Mouse (Mus musculus): Measurements from ENCODE around the gene Anapc1. TPM values are rescaled to one million over a fixed set of nuclear protein-coding genes. Genes with fewer than 3 reads are reported as not detected.

The Anapc1 gene
- 113 and 123 TPM in 2 replicates for total RNA-seq (2017)

DNA sequence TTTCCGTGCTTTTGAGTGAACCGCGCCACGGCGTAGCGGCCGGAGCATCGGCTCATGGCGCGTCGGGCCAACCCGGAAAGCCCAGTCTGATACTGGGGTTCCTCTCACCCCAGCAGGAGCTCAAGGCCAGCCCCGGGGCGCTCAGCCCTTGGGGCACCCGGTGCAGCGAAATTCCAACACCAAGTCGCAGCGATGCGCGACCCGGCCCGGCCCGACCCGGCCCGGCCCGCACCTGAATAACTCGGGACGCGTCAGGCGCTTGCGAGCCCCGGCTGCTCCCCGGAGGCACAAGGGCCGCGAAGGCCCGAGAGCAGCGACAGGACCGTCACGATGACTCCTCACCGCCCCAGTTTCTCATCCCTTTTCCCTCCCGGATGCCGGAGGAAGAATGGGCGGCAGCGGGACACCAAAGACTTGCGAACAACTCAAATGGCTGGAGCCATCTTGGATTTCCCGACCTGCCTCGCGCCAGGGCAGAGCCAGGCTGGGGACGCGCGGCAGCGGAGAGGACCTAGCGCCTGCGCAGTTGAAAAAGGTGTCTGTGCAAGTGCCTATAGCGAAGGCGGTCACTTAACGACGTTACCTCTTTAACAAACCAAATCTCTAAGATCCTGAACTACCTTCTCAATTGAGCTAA lies at the start of gene Anapc1:
Gene Anapc1, minus strand, starts transcription at position 471 of the 637 bp plus-strand sequence.
- ATAC-seq (replicated peaks in 1 of 2; ENCODE audit: insufficient read depth in 1 of 2, low FRiP score in 2 of 2, low TSS enrichment in 1 of 2, low read depth in 1 of 2, poor library complexity in 2 of 2, severe bottlenecking in 2 of 2): peak; percentile 94 to 98

DNA sequence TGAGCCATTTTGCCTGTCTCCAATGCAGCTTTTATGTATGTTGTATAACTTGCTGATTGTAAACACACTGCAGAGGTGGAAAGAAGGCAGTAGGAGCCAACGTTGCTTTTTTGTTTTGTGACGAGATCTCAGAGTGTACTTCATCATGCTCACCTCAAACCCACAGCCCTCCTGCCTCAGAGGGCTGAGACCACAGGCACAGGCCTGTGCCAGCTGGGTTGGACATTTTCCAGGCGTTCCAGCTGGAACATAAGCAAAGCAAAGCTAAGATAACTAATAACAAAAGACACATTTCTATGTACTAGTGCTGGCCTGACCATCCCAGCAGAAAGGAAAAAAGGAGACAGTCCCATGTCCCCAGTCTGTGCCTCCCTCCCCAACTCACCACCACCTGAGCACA lies 47.9 kb upstream of the Anapc1 start:
- no peak for ATAC-seq (replicated peaks in 1 of 2; ENCODE audit: insufficient read depth in 1 of 2, low FRiP score in 2 of 2, low TSS enrichment in 1 of 2, low read depth in 1 of 2, poor library complexity in 2 of 2, severe bottlenecking in 2 of 2)

DNA sequence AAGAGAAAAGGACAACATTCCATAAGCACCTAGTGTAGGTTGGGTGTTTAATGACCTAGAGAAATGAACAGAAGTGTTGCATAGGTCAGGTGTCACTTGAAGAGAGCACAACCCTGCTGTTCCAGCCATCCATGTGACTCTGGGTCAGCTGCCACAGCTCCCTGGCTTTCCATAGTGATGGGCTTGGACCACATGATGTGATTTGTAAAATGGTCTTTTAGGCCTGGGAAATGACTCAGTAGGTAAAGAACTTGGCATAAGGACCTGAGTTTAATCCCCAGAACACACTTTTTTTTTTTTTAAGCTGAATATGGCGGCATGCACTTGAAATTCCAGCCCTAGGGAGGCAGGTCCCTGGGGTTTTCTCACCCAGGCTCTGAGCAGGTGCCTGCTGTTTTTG lies 44.8 kb upstream of the Anapc1 start:
- ATAC-seq (replicated peaks in 1 of 2; ENCODE audit: insufficient read depth in 1 of 2, low FRiP score in 2 of 2, low TSS enrichment in 1 of 2, low read depth in 1 of 2, poor library complexity in 2 of 2, severe bottlenecking in 2 of 2): no peak

DNA sequence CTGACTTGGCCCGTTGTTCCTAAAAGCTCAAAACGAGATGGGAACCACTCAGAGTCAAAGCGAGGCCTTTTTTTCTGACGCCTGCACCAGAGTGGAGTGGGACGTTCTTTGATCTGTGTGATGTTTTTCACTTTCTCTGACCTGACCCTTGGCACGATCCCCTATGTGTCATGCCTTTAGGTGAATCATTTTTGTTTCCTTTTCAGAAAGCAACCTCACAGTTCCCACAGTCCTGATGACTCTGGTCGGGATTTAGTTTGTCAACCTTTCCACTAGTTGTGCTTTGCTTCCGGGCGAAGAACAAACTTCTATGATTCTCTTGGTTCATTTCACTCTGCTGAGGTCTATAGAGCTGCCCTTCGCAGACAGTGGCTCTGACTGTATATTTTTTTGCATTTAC lies 44.3 kb upstream of the Anapc1 start:
- ATAC-seq (replicated peaks in 1 of 2; ENCODE audit: insufficient read depth in 1 of 2, low FRiP score in 2 of 2, low TSS enrichment in 1 of 2, low read depth in 1 of 2, poor library complexity in 2 of 2, severe bottlenecking in 2 of 2): no peak

DNA sequence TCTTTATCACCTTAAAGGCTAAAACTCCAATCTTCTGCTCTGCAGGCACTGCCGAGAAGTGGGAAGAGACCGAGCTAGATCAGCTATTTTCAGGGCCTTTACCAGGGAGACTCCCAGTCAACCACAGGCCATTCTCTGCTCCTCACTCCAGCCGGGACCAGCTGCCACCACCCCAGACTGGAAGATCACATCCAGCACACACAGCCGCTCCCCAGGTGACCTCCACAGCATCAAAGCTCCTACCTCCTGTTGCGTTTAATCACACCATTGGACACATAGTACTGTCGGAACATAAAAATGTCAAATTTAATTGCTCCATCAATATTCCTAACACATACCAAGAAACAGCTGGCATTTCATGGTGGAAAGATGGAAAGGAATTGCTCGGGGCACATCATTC lies 42.0 kb upstream of the Anapc1 start:
- ATAC-seq (replicated peaks in 1 of 2; ENCODE audit: insufficient read depth in 1 of 2, low FRiP score in 2 of 2, low TSS enrichment in 1 of 2, low read depth in 1 of 2, poor library complexity in 2 of 2, severe bottlenecking in 2 of 2): no peak

DNA sequence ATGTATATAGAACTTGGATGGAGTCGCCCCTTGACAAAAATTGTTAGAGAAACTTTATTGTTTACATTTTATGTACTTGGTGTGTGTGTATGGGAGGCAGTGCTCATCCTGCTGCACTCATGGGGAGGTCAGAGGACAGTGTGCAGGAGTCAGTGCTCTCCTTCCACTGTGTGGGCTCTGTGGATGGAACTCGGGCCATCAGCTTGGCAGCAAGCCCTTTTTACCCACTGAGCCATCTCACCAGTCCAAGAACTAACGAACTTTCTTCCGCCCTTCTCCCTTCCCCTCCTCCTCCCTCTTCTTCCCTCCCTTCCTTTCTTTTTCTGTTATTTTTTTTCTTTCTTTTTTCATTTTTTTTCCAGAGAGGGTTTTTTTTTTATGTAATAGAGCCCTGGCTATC lies 40.9 kb upstream of the Anapc1 start:
- ATAC-seq (replicated peaks in 1 of 2; ENCODE audit: insufficient read depth in 1 of 2, low FRiP score in 2 of 2, low TSS enrichment in 1 of 2, low read depth in 1 of 2, poor library complexity in 2 of 2, severe bottlenecking in 2 of 2): no peak

DNA sequence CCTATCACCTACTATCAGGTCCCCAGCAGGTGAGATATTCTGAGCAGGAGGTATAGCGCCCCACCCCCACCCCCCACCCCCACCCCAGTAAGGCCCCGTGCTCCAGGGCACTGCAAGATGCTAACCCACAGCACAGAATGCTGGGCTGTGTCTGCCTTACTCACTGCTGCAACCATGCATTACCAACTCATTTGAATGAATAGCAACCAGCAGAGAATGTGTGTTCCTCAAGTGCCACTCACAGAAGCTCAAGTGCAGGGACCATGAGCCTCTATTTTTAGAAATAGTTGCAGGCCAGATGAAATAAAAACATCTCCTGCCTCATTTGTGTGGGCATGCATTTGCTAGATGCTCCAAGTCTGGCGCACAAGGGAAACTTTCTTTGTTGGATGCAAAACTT lies 40.4 kb upstream of the Anapc1 start:
- ATAC-seq (replicated peaks in 1 of 2; ENCODE audit: insufficient read depth in 1 of 2, low FRiP score in 2 of 2, low TSS enrichment in 1 of 2, low read depth in 1 of 2, poor library complexity in 2 of 2, severe bottlenecking in 2 of 2): no peak

DNA sequence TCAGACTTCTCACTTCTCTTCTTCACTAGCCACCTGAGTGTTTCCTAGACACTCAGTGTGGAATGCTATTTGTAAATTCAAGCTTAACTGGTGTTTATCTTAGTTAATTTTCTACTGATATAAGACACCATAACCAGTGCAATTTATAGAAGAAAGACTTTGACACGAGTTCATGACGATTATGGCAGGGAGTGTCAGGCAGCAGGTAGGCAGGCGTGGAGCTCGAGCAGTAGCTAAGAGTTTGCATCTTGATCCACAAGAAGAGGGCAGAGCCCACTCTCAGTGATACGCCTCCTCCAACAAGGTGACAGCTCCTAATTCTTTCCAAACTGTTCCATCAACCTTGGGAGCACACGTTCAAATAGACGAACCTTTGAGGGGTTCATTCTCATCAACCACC lies 39.4 kb upstream of the Anapc1 start:
- no peak for ATAC-seq (replicated peaks in 1 of 2; ENCODE audit: insufficient read depth in 1 of 2, low FRiP score in 2 of 2, low TSS enrichment in 1 of 2, low read depth in 1 of 2, poor library complexity in 2 of 2, severe bottlenecking in 2 of 2)

DNA sequence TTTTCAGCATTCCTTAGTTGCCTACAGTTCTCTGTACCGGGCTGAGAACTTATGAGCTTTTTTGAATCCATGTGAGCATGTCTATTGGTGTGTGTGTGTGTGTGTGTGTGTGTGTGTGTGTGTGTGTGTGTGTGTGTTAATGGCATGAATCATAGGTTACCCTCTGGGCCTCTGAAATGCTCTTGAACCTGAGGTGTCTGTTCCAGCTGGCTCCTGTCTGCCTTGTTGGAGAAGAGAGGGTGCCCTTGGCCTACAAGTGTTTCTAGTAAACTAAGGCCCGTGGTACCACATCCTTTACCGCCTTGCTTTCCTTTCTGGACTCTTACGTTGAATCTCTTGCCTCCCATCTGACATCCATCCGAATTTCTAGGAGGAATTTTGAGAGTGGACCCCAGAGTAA lies 38.9 kb upstream of the Anapc1 start:
- ATAC-seq (replicated peaks in 1 of 2; ENCODE audit: insufficient read depth in 1 of 2, low FRiP score in 2 of 2, low TSS enrichment in 1 of 2, low read depth in 1 of 2, poor library complexity in 2 of 2, severe bottlenecking in 2 of 2): no peak

DNA sequence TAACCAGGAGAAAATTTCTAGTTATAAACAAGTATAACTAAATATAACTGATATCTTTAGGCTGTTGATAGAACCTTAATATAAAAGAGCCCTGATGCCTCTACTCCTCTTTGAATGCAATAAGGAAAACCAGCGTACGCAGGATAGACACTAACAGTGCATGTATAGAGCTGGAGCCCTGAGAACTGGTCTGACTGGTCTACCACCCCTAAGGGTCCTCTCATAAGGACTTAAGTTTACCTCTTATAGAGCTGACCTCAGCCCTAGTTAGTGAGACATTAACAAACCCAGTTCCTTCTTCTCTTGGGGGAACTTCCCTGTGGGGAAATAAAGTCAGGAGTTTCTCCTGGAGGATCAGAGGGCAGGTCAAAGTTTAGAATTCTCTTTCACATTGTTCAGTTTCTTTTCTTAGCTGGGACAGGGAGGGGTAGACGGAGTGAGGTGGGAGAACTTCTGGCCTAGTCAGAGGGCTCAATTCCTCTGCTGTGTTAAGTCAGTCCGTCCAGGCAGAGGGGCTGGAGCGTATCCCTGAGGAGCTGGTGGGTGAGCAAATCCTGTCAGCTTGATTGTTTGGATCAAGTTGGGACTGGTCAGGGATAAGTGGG lies 35.0 kb upstream of the Anapc1 start:
- ATAC-seq (replicated peaks in 1 of 2; ENCODE audit: insufficient read depth in 1 of 2, low FRiP score in 2 of 2, low TSS enrichment in 1 of 2, low read depth in 1 of 2, poor library complexity in 2 of 2, severe bottlenecking in 2 of 2): no peak

DNA sequence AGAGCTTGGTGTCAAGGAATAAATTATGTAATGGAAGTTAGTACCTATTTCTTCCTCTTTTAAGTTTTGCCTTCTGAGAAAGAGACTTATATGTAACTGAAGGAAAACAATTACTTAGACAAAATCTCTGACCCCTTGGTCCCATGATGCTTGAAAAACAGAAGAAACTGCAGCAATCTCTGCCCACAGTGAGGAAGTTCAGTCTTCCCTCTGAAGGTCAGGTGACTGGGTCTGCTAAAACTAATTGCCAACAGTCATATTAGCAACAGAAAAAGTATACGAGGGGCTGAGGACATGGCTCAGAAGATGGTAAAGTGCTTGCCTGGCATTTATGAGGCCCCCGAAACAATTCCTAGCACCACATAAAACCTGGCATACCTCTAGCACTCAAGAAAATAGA lies 32.2 kb upstream of the Anapc1 start:
- no peak for ATAC-seq (replicated peaks in 1 of 2; ENCODE audit: insufficient read depth in 1 of 2, low FRiP score in 2 of 2, low TSS enrichment in 1 of 2, low read depth in 1 of 2, poor library complexity in 2 of 2, severe bottlenecking in 2 of 2)

DNA sequence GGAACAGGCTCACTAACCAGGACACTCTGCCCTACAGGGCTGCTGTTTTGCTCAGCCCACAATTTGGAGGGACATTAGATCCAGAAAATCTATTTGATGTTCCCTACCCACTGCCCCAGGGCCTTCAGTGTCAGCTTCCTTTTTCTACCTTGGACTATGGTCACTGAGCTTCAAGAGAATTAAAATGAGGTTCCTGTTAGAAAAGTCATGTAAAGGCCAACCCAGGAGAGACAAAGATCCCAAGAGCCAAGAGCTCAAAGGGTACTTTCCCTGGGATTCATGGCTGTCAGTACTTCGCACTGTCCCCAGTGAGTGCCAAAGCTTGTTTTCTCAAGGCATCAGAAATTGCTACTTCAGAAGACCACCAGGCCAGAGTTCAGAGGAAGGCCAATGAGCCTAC lies 28.8 kb upstream of the Anapc1 start:
- no peak for ATAC-seq (replicated peaks in 1 of 2; ENCODE audit: insufficient read depth in 1 of 2, low FRiP score in 2 of 2, low TSS enrichment in 1 of 2, low read depth in 1 of 2, poor library complexity in 2 of 2, severe bottlenecking in 2 of 2)

DNA sequence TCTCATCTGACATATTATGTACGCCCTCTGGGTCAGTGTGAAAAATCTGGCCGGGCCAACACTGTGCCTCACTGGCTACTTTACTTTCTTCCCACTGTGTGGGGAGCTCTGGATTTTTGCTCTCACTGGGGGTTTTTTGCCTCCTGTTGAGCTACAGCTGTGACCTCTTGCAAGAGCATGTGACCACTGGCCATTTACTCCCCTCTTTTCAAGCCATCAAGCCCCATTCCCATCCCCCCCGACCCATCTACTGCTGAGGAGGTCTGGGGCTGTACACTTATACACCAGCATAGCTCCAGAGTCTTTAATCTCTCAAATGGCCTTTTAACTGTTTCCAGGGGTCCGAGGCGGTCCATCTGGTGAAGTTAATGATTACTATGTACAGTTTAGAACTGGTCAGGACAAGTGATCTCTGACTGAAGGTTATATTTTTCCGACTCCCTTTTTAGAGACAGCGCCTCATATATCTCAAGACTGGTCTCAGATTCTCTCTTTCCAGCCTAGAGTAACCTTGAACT lies 27.6 kb upstream of the Anapc1 start:
- no peak for ATAC-seq (replicated peaks in 1 of 2; ENCODE audit: insufficient read depth in 1 of 2, low FRiP score in 2 of 2, low TSS enrichment in 1 of 2, low read depth in 1 of 2, poor library complexity in 2 of 2, severe bottlenecking in 2 of 2)

DNA sequence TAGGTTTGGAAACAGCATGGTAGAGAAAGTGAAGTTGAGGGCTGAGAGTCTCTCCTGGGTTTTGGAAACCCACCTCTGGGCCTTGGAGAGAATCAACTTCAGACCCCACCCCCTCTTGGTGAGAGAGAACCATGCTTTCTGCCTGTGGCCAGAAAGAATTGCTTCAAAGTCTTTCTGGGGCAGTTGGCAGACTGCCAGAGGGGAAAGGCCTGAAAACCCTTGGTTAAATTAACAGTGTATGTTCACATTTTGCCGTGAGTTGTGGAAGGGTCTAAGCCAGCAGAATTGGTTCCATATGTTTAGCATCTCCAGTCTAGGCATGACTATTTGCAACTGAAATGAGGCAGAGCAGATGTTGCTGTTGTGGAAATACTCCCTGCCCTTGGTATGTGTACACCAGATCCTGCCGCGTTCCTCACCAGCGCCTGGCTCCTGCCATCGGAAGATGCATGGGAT lies 26.4 kb upstream of the Anapc1 start:
- ATAC-seq (replicated peaks in 1 of 2; ENCODE audit: insufficient read depth in 1 of 2, low FRiP score in 2 of 2, low TSS enrichment in 1 of 2, low read depth in 1 of 2, poor library complexity in 2 of 2, severe bottlenecking in 2 of 2): no peak

DNA sequence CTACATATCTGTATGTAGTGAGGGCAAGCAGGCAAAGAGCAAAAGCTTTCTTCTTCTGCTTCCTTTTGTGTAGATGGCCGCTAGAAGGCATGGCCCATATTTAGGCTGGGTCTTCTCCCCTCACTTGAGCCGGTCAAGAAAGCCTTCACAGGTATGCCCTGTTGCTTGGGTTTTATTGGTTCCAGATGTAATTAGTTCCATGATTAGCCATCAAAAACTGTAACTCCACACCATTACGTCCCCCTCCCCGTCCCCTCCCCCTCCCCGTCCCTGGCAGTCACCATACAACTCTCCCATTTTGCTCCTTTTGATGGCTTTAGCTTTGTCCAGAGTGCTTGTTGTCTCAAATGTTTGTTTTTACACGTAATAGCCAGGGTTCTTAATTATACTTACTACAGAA lies 25.7 kb upstream of the Anapc1 start:
- no peak for ATAC-seq (replicated peaks in 1 of 2; ENCODE audit: insufficient read depth in 1 of 2, low FRiP score in 2 of 2, low TSS enrichment in 1 of 2, low read depth in 1 of 2, poor library complexity in 2 of 2, severe bottlenecking in 2 of 2)

DNA sequence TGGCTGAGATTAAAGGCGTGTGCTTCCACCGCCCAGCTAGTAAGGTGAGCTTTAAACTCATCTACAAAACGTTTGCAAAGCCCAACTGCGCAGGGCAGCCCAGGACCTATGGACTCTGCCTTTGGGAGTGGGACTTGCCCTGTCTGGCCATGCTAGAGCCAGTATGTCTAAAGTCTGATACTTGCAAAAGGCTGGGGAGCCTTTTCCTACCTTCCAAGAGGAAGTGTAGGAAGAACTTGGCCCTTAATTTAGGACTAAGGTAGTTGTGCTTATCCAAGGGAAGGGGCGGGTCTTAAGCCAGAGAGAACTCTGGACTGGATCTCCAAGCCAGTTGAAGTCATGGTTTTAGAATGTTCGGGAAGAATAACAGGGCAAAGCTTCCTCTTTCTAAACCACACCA lies 23.4 kb upstream of the Anapc1 start:
- ATAC-seq (replicated peaks in 1 of 2; ENCODE audit: insufficient read depth in 1 of 2, low FRiP score in 2 of 2, low TSS enrichment in 1 of 2, low read depth in 1 of 2, poor library complexity in 2 of 2, severe bottlenecking in 2 of 2): no peak

DNA sequence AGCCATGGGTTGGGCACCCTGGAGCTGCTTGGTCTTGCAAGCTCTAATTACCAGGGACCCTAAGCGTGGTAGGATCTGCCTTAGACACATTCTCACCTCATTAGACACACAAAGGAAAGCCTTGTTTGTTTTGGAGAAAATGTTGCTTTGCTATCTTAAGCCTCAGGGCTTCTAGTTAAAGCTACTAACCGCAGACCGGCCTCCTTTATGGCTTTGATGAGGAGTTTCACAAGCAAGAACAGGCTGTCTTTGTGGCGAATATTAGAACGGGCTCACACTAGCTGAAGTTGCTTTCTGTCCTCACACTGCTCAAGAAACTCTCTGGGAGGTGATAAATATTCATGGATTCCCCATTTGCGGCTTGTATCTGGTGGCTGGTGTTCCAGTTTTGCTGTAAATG lies 22.1 kb upstream of the Anapc1 start:
- ATAC-seq (replicated peaks in 1 of 2; ENCODE audit: insufficient read depth in 1 of 2, low FRiP score in 2 of 2, low TSS enrichment in 1 of 2, low read depth in 1 of 2, poor library complexity in 2 of 2, severe bottlenecking in 2 of 2): no peak

DNA sequence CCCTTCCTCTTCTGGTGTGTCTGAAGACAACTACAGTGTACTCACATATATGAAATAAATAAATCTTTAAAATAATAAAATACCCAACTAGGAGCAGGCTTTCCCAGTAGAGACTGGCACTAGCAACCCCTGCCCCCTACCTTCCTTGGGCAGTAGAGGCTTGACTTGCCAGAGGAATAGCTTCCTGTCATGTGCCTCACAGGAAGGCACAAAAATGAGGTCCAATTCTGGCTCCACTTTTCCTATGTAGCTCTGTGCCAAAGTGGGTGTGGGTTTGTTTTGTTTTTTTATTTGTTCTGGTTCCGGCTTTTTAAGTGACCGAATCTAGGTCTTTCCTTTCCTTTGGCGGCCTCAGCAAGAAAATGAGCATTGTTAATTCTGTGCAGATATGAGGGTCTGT lies 17.3 kb upstream of the Anapc1 start:
- ATAC-seq (replicated peaks in 1 of 2; ENCODE audit: insufficient read depth in 1 of 2, low FRiP score in 2 of 2, low TSS enrichment in 1 of 2, low read depth in 1 of 2, poor library complexity in 2 of 2, severe bottlenecking in 2 of 2): no peak
